Mouse (Mus musculus) liver (tissue): ENCODE measurements around the gene Homez.

Source experiments
- DNase-seq: peaks from one replicate; pipeline ENCODE4 v3.0.0-alpha.2; 2020; ENCODE audit warnings: mixed read lengths

The Homez gene

GRCm38 (mm10) chr14:54870861-54871260 is at the start of gene Homez:
TSS of gene Homez (minus strand) at chr14:54870961.
- no peak for DNase-seq

- no peak for DNase-seq
Observed at GRCm38 (mm10) chr14:54920076-54920685, 49.4 kb upstream of the Homez start.

- DNase-seq, result no peak
Observed at GRCm38 (mm10) chr14:54913343-54913742, 42.6 kb upstream of the Homez start.

DNA sequence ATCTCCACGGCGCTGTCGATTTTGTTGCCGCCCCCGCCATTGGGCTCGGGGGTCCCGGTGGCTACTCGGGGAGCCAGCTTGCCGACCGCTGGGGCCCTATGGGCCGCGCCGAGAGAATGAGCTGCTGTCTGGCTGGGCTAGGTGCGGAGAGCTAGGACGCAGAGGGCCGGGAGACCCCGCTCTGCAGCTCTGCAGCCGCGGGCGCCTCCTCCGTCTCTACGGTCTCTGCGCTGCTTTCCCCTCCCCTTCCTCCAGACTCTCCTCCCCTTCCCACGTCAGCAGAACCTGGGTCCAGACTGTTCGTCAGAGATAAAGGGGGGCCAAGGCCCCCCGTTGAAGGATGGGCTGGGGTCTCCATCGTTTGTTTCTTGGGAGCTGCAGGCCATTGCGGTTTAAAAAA is 42.1 kb upstream of the Homez start, which contains the start of gene Slc22a17:
Gene Slc22a17, minus strand, starts transcription at position 247 of the 400 bp plus-strand sequence.
- DNase-seq, result peak; percentile 59

DNA sequence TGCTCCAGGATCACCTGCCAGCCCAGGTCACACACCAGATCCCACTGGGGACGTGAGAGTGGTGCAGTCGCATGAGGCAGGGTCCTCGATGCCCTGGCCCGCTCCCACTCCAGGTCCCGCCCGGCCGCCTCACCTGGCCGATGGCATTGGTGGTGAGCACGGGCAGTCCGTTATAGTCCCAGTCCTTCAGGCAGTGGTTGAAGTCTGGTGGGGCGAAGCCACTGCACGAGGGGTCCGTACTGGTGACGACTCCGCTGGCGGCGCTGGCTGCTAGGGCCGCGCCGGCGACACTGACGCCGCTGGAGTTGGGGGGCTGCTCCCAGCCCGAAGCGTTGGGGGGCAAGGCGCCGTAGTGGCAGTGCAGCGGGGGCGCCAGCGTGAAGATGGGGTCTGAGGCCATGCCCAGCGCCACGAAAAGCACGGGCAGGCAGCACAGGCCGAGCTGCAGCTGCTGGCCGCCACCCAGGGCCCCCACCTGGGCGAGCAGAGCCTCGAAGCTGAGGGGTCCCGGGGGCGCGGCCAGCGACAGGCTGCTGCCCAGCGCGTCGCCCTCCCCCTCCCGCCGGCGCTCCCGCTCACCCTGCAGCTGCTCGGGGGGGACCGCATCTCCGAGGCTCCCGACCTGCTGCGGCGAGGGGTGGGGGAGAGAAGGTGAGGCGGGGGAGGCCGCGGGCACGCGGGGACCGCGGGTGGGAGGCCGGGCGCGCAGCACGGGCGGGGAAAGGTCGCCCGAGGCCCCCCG is 41.5 kb upstream of the Homez start:
- DNase-seq, result no peak

DNA sequence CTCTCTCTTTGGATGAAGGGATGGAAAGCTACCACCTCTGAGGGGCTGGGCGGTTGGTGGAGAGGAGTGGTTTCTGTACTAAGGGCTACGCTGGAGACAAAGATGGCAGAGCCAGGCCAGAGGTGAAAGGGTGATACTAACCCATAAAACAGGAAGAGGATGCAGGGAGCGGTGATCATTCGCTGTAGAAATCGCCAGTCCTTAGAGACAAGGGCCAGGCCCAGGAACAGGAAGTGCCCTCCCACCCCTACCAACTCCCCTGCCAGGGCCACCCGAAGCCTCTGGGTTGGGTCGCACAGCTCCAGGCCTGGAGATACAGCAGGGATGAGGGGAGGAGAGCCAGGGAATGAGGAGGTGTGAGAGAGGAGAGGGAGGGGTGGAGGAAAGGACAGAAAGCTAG is 37.9 kb upstream of the Homez start:
- no peak for DNase-seq

GRCm38 (mm10) chr14:54903641-54904040 is 32.9 kb upstream of the Homez start:
- no peak for DNase-seq

DNA sequence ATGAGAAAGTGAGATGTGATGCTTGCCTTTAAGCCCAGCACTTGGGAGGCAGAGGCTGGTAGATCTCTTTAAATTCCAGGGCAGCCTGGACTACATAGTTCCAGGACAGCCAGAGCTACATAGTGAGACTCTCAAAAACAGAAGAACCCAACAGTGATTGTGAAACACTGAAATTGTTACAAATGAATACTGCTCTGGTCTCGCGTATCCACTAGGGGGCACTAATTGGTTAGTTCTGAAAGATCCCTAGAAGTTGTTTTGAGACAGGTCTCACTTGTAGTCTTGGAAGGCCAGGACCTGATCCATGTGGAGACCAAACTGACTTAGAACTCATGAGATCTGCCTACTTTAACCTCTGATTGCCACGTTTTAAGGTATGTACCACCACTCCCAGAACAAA is 29.6 kb upstream of the Homez start:
- DNase-seq, result peak; percentile 66

- no peak for DNase-seq
Observed at GRCm38 (mm10) chr14:54897445-54897844, 26.7 kb upstream of the Homez start.

- DNase-seq, result peak; percentile 74
Observed at GRCm38 (mm10) chr14:54894296-54895151, 23.8 kb upstream of the Homez start.

DNA sequence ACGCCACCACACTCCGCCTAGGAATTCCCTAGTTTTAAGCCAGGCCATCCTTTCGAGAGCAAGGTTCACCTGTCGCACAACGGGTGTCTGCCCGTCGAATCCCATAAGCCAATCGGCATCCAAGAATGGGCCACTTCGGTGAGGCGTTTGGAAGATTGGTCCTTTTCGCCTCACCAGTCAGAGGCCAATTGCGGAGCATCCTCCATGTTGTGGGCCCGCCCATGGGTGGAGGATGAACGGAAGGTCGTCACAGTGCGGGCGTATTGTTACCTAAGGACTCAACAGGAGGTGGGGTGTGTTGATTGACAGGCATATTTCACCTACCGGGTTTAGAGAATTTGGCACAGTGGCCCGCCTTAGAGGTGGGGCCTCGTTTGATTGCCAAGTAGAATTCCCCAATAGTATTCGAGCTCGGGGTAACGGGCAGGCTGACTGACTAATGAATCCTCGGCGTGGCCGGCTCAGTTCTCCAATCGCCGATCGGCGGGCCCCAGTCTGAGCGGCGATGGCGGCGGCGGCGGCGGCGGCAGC is 23.0 kb upstream of the Homez start:
- peak; percentile 96 for DNase-seq

DNA sequence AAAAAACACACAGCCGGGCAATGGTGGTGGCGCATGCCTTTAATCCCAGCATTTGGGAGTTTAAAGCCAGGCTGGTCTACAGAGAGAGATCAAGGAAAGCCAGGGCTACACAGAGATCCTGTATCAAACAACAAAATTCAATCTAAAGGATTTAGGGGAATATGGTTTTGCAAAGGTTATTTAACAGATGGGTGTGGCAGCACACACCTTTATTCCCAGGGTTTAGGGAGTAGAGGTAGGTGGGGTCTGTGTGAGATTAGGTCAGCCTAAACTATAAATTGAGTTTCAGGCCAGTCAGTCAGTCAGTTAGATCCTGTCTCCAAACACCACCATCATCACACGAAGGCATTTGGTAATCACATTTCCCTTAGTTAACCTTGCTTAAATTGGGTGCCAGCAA is 21.4 kb upstream of the Homez start, which contains the start of gene Pabpn1:
Gene Pabpn1, plus strand, starts transcription at position 301 of the 400 bp plus-strand sequence.
- DNase-seq, result no peak

- no peak for DNase-seq
Observed at GRCm38 (mm10) chr14:54885309-54885708, 14.5 kb upstream of the Homez start.

DNA sequence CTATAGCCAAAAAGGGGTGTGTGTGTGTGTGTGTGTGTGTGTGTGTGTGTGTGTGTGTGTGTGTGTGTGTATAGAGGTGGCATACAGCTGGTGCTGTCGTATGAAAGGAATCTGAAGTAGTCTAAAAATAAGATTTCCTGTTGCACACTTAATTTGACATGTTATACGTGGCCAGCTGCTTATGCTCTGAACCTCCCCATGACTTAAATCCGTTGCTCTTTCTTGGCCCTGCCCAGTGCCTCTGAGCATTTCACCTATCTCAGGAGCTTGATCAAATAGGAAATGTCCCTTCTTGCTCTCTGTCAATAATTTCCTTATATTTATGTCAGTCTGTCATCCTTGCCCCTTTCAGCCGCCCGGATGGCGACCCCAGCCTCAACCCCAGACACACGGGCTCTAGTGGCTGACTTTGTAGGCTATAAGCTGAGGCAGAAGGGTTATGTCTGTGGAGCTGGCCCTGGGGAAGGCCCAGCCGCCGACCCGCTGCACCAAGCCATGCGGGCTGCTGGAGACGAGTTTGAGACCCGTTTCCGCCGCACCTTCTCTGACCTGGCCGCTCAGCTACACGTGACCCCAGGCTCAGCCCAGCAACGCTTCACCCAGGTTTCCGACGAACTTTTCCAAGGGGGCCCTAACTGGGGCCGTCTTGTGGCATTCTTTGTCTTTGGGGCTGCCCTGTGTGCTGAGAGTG is 13.4 kb upstream of the Homez start:
- DNase-seq, result no peak

- peak; percentile 88 for DNase-seq
Observed at GRCm38 (mm10) chr14:54883154-54884021, 12.6 kb upstream of the Homez start, which contains the start of the genes Bcl2l2 and Gm20521. TSS of gene Bcl2l2 (plus strand) at chr14:54883377. TSS of gene Gm20521 (plus strand) at chr14:54883441.

DNA sequence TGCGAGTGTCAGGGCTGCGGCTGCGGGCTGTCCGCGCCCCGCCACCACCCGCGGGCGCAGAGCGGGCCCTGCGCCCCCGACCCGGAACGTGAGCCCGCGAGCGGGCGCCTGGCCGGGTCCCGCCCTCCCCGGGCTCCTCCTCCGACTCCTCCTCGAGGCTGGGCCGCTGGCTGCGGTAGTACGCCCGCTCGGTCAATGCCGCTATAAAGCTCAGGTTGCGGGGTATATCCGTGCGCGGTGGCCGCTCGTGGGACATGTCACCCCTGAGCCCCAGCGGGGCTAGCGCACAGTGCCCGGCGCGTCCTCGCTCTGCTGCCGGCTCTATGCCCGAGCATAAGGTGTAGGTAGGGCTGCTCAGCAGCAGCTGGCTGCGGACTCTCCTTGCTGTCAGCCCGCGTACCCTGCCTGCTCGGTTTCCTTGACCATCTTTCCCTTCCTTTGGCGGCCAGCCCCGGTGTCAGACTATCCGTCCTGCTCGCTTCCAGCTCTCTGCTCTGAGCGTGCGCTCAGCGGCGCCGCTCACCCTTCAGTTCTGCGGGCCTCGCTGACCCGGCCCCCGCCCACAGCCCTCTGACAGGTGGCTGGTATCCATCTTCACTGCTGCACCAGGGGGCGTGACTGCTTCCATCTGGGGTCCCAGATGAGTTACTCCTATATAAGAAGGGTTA is 6.4 kb upstream of the Homez start, which contains the start of gene Ppp1r3e:
Gene Ppp1r3e, minus strand, starts transcription at position 503 of the 668 bp plus-strand sequence.
- DNase-seq, result peak; percentile 79

DNA sequence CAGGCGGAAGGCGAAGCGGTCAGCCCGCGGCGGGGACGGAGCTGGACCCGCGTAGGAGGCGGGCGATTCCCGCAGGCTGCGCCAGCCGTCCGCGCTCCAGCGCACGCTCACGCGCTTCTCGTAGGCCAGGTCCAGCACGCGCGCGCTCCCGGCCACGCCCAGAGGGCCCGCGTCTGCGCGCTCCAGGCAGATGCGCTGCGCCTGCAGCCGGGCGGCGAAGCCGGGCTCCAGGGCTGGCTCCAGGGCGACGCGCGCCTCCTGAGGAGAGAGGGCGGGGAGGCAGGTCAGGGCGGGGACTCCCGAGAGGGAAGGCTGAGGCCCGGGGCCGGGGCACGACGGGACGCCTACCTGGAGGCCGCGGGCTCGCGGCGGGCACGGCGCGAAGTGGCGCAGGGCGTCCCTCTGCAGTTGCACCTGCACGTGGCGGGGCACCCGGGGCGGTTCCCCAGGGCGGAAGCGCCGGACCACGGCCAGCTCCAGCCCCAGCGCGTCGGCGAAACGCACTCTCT is 5.8 kb upstream of the Homez start:
- DNase-seq, result peak; percentile 91

GRCm38 (mm10) chr14:54875844-54876538 is 5.2 kb upstream of the Homez start:
- DNase-seq, result no peak

DNA sequence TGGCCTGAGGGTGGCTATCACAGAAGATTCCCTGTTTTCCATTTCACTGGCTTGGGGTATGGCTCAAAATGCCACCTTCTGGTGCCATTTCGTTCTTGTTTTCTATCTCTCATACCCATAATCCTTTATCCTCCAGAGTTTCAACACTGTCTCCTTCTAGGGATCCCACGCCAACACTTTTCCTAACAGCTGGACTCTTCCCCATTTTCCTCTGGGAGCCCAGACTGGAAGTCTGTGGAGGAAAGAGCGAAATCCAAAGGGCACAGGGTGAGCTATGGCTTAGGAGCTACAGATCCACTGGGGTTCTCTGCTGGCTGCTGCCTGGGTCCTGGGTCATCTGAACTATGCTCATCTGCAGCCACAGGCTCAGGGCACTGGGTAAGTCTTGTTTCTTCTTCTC is 3.4 kb upstream of the Homez start:
- DNase-seq, result no peak

DNA sequence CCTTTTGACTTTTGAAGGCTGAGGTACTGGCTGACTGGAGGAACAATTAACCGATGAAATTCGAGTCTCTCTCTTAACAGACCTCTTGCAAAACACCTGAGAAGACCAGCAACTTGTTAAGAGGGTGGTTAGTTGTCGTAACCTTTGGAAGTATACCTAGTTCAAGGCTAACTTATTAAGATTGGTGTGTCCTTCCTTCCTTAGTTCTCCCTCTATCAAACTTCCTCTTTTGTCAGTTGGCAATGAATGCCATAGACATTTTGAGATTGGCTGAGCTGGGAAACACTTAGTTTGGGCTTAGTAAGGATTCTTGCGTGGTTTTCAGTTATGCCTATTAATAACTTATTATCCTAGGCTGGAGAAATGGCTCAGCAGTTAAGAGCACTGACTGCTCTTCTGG is 2.7 kb downstream of the Homez start:
- no peak for DNase-seq
